Mouse (Mus musculus): ENCODE data around the gene Tmem150a.

Tmem150a gene

GRCm38 (mm10) chr6:72374206-72374605 lies 19.0 kb downstream of the Tmem150a start:
- no peak for DNase-seq (ENCODE audit: low read depth, low spot score)

- DNase-seq (ENCODE audit: low read depth, low spot score) = no peak
These were observed 19.7 kb downstream of the Tmem150a start for GRCm38 (mm10) chr6:72374820-72375563.

GRCm38 (mm10) chr6:72378510-72379234 lies 23.4 kb downstream of the Tmem150a start:
- DNase-seq (ENCODE audit: low read depth, low spot score) = no peak

- no peak for DNase-seq (ENCODE audit: low read depth, low spot score)
These were observed 24.3 kb downstream of the Tmem150a start for GRCm38 (mm10) chr6:72379377-72380130.

GRCm38 (mm10) chr6:72380131-72380770 lies 25.0 kb downstream of the Tmem150a start, which contains the start of gene Vamp5:
Gene Vamp5, minus strand, starts transcription at chr6:72380468.
- DNase-seq (ENCODE audit: low read depth, low spot score) = no peak

- no peak for DNase-seq (ENCODE audit: low read depth, low spot score)
These were observed 27.2 kb downstream of the Tmem150a start for GRCm38 (mm10) chr6:72382494-72382893.

- no peak for DNase-seq (ENCODE audit: low read depth, low spot score)
These were observed 28.0 kb downstream of the Tmem150a start for GRCm38 (mm10) chr6:72383142-72383820.

GRCm38 (mm10) chr6:72383952-72384351 lies 28.7 kb downstream of the Tmem150a start:
- DNase-seq (ENCODE audit: low read depth, low spot score) = no peak

GRCm38 (mm10) chr6:72385258-72385657 lies 30.0 kb downstream of the Tmem150a start:
- no peak for DNase-seq (ENCODE audit: low read depth, low spot score)

- no peak for DNase-seq (ENCODE audit: low read depth, low spot score)
These were observed 31.3 kb downstream of the Tmem150a start for GRCm38 (mm10) chr6:72386561-72386960.

- no peak for DNase-seq (ENCODE audit: low read depth, low spot score)
These were observed 32.6 kb downstream of the Tmem150a start for GRCm38 (mm10) chr6:72387816-72388215.

- DNase-seq (ENCODE audit: low read depth, low spot score) = no peak
These were observed 33.0 kb downstream of the Tmem150a start for GRCm38 (mm10) chr6:72388266-72388665.

- DNase-seq (ENCODE audit: low read depth, low spot score) = no peak
These were observed 33.6 kb downstream of the Tmem150a start for GRCm38 (mm10) chr6:72388791-72389329.

- no peak for DNase-seq (ENCODE audit: low read depth, low spot score)
These were observed 34.3 kb downstream of the Tmem150a start for GRCm38 (mm10) chr6:72389471-72389940.

- DNase-seq (ENCODE audit: low read depth, low spot score) = no peak
These were observed 34.9 kb downstream of the Tmem150a start, which contains the start of gene Vamp8 for GRCm38 (mm10) chr6:72389941-72390771. Gene Vamp8, minus strand, starts transcription at chr6:72390703.

GRCm38 (mm10) chr6:72390795-72391521 lies 35.7 kb downstream of the Tmem150a start:
- DNase-seq (ENCODE audit: low read depth, low spot score) = no peak

GRCm38 (mm10) chr6:72392341-72392740 lies 37.1 kb downstream of the Tmem150a start:
- DNase-seq (ENCODE audit: low read depth, low spot score) = no peak

GRCm38 (mm10) chr6:72396837-72397251 lies 41.6 kb downstream of the Tmem150a start:
- no peak for DNase-seq (ENCODE audit: low read depth, low spot score)

- no peak for DNase-seq (ENCODE audit: low read depth, low spot score)
These were observed 44.7 kb downstream of the Tmem150a start for GRCm38 (mm10) chr6:72399967-72400366.
